Mouse (Mus musculus) ES-E14 (cell line): ENCODE results near the gene Nmnat1. TPM values are rescaled to one million over a fixed set of nuclear protein-coding genes. Genes with fewer than 3 reads are reported as not detected.

Experiments used
- DNase-seq: peaks from one replicate; pipeline ENCODE4 v3.0.0-alpha.2; 2013; ENCODE audit warnings: low read depth, low spot score
- H3K27ac ChIP-seq: 2 replicates; pipeline ENCODE4 v1.5.1; 2012; ENCODE audit warnings: low read depth, mild to moderate bottlenecking, low read length, moderate library complexity, mixed read lengths; ENCODE audit not compliant: poor library complexity, insufficient read depth, severe bottlenecking
- H3K36me3 ChIP-seq: 2 replicates; pipeline ENCODE4 v1.6.1; 2012; ENCODE audit warnings: mild to moderate bottlenecking, low read length, moderate library complexity, mixed read lengths; ENCODE audit not compliant: control insufficient read depth, poor library complexity, insufficient read depth, severe bottlenecking
- H3K4me1 ChIP-seq, 2 experiments: fragments of 150-350 bp in 1 of 2; sonication (generic) in 1 of 2; 2 replicates each; pipeline ENCODE4 v1.6.1; 2012; ENCODE audit warnings: low read length in 2 of 2, mild to moderate bottlenecking in 1 of 2, mixed read lengths in 1 of 2; ENCODE audit not compliant: control insufficient read depth in 2 of 2, insufficient read depth in 2 of 2, poor library complexity in 1 of 2
- H3K4me3 ChIP-seq, 2 experiments: fragments of 150-350 bp in 1 of 2; sonication (generic) in 1 of 2; 2 replicates each; pipeline ENCODE4 v1.5.1; 2012; ENCODE audit warnings: low read length in 2 of 2, low read depth in 1 of 2, mild to moderate bottlenecking in 1 of 2, mixed read lengths in 1 of 2; ENCODE audit not compliant: insufficient read depth in 1 of 2, poor library complexity in 1 of 2, severe bottlenecking in 1 of 2
- H3K9ac ChIP-seq: 2 replicates; pipeline ENCODE4 v1.6.1; 2012; ENCODE audit warnings: low read depth, mild to moderate bottlenecking, low read length, mixed read lengths; ENCODE audit not compliant: poor library complexity, insufficient read depth, severe bottlenecking
- H3K9me3 ChIP-seq: fragments of 150-350 bp; sonication (generic); 2 replicates; pipeline ENCODE4 v1.6.1; 2012; ENCODE audit warnings: low read depth, mild to moderate bottlenecking, low read length; ENCODE audit not compliant: control insufficient read depth, insufficient read depth
- CHD2 ChIP-seq: IDR thresholded peaks from 2 replicates; pipeline ENCODE4 v1.6.1; 2014; ENCODE audit warnings: mild to moderate bottlenecking, low read depth, low read length, inconsistent platforms
- HCFC1 ChIP-seq: IDR thresholded peaks from 2 replicates; pipeline ENCODE4 v1.6.1; 2012; ENCODE audit warnings: low read length, inconsistent platforms, borderline replicate concordance; ENCODE audit not compliant: insufficient read depth
- MAFK ChIP-seq: IDR thresholded peaks from 2 replicates; pipeline ENCODE4 v1.6.1; 2014; ENCODE audit warnings: mild to moderate bottlenecking, low read depth, low read length, inconsistent platforms; ENCODE audit not compliant: insufficient read depth
- ZC3H11A ChIP-seq: IDR thresholded peaks from 2 replicates; pipeline ENCODE4 v1.6.1; 2012; ENCODE audit warnings: low read depth, mild to moderate bottlenecking, inconsistent platforms, low read length, borderline replicate concordance
- ZNF384 ChIP-seq: IDR thresholded peaks from 2 replicates; pipeline ENCODE4 v1.6.1; 2012; ENCODE audit warnings: low read depth, low read length, inconsistent platforms
- in situ Hi-C, 2 experiments: fragments of 600-800 bp; cut with MboI; formaldehyde crosslinking; loops; one replicate each; pipeline ENCODE4 v1.15.1; 2025; ENCODE audit warnings: low sequenced_read_pairs in 2 of 2, inconsistent platforms in 1 of 2; ENCODE audit not compliant: unreplicated experiment in 2 of 2
- total RNA-seq: library from RNA; depleted of rRNA; stranded (reverse); fragments of 300-350 nt; gene quantifications from 2 replicates; pipeline ENCODE4 v1.2.3, GENCODE M21; 2012

Nmnat1 gene
- total RNA-seq, 1 experiment, result 11.0 TPM

- Histone ChIP-seq H3K9me3 (no peaks in the 10 kb centered on the region), H3K36me3 (peaks cover 28% of the 10 kb centered on the region), H3K9ac (no peak overlapping the region), H3K4me3 (no peak overlapping the region), H3K27ac (no peak overlapping the region), H3K4me1 (peaks cover 0 to 5% of the 10 kb centered on the region in 2 experiments; a peak in 2 of 4 replicates)
- in situ Hi-C loops, result no loop called here
- TF ChIP-seq ZNF384 (no peak), HCFC1 (no peak), ZC3H11A (no peak), CHD2 (no peak), MAFK (no peak)
- DNase-seq, result no peak
Observed at GRCm38 (mm10) chr4:149499790-149500189, 14.8 kb upstream of the Nmnat1 start.

DNA sequence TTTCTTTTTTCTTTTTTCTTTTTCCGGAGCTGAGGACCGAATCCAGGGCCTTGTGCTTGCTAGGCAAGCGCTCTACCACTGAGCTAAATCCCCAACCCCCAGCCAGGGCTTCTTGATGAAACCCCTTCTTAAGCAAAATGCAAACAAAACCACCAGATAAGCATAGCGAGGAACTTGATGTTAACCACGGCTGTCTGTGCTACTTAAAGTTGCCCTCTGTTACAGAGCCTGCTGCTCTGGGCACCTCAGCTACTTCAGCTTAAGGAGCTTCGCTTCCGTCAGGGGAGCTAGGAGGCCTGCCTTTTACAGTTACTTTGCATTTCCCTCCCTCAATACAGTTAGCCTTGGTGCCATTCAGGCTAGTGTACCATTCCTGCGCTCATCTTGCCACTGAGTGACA, 13.9 kb upstream of the Nmnat1 start:
- H3K9me3 ChIP-seq, result no peaks in the 10 kb centered on the region
- no peak overlapping the region for H3K27ac ChIP-seq
- H3K4me1 ChIP-seq, result peaks cover 0 to 4% of the 10 kb centered on the region in 2 experiments; a peak in 1 of 4 replicates
- no peak overlapping the region for H3K4me3 ChIP-seq
- no peak for TF ChIP-seq ZC3H11A
- TF ChIP-seq ZNF384, result no peak
- TF ChIP-seq MAFK, result no peak
- no peak for TF ChIP-seq HCFC1
- TF ChIP-seq CHD2, result no peak
- H3K36me3 ChIP-seq, result peaks cover 35% of the 10 kb centered on the region
- no peak overlapping the region for H3K9ac ChIP-seq
- in situ Hi-C loops, result no loop called here
- DNase-seq, result no peak

GRCm38 (mm10) chr4:149496612-149497011, 11.6 kb upstream of the Nmnat1 start:
- DNase-seq, result no peak
- H3K27ac ChIP-seq, result no peak overlapping the region
- peaks cover 46% of the 10 kb centered on the region for H3K36me3 ChIP-seq

DNA sequence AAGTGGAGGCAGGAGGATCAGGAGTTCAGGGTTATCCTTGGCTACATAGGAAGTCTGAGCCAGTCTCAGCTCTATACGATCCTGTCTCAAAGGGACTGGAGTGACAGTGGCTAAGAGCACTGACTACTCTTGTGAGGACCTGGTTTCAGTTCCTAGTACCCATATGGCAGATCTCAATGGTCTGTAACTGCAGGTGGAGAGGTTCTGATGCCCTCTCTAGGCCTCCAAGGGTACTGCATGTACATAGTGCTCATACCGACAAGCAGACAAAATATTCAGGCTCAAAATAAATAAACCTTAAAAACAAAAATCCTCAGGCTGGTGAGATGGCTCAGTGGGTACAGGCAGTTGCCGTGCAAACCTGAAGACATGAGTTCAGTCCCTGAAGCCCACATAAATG, 6.1 kb upstream of the Nmnat1 start:
- in situ Hi-C loops, result no loop called here
- H3K36me3 ChIP-seq, result peaks cover 46% of the 10 kb centered on the region

More at GRCm38 (mm10) chr4:149496612-149497011, 11.6 kb upstream of the Nmnat1 start:
- TF ChIP-seq CHD2, result no peak
- no peak for TF ChIP-seq HCFC1
- TF ChIP-seq ZC3H11A, result no peak
- no peak for TF ChIP-seq ZNF384
- TF ChIP-seq MAFK, result no peak
- no peak overlapping the region for H3K9ac ChIP-seq
- H3K4me1 ChIP-seq, result no peaks in the 10 kb centered on the region
- no peak overlapping the region for H3K4me3 ChIP-seq
- no peaks in the 10 kb centered on the region for H3K9me3 ChIP-seq
- in situ Hi-C loops, result no loop called here

More for the DNA sequence above, 6.1 kb upstream of the Nmnat1 start:
- Histone ChIP-seq H3K4me1 (peaks cover 0 to 1% of the 10 kb centered on the region in 2 experiments; a peak in 1 of 4 replicates), H3K9me3 (no peaks in the 10 kb centered on the region), H3K27ac (no peak overlapping the region), H3K4me3 (no peak overlapping the region), H3K9ac (no peak overlapping the region)
- TF ChIP-seq HCFC1, result no peak
- TF ChIP-seq MAFK, result no peak
- no peak for TF ChIP-seq ZC3H11A
- TF ChIP-seq ZNF384, result no peak
- no peak for TF ChIP-seq CHD2
- no peak for DNase-seq
